Mouse (Mus musculus) hematopoietic stem cell, adult 5-6 weeks (primary cell): ENCODE data around the gene Hmgn5. TPM values are rescaled to one million over a fixed set of nuclear protein-coding genes. Genes with fewer than 3 reads are reported as not detected.

Experiments
- ATAC-seq, 2 experiments: fragments of 125-278 bp in 1 of 2; replicated peaks in 1 of 2; 2 replicates each; pipeline ENCODE4 v1.8.0; 2016 to 2017; ENCODE audit warnings: inconsistent platforms in 2 of 2, mild to moderate bottlenecking in 2 of 2, moderate number of reproducible peaks in 2 of 2, low read depth in 1 of 2, moderate TSS enrichment in 1 of 2; ENCODE audit not compliant: low FRiP score in 2 of 2, poor library complexity in 2 of 2, severe bottlenecking in 2 of 2, insufficient read depth in 1 of 2, low TSS enrichment in 1 of 2
- total RNA-seq: library from RNA; stranded (forward); fragments of 172-1452, 232-1000 nt; gene quantifications from 2 replicates; pipeline ENCODE4 v1.2.3, GENCODE M21; 2017

Hmgn5 gene
- total RNA-seq, result 27.6 and 66.5 TPM in 2 replicates

- ATAC-seq, result peak; percentile 95 to 96
Measured at GRCm38 (mm10) chrX:109013283-109013682, at the start of gene Hmgn5. TSS of gene Hmgn5 (minus strand) at chrX:109013404.

DNA sequence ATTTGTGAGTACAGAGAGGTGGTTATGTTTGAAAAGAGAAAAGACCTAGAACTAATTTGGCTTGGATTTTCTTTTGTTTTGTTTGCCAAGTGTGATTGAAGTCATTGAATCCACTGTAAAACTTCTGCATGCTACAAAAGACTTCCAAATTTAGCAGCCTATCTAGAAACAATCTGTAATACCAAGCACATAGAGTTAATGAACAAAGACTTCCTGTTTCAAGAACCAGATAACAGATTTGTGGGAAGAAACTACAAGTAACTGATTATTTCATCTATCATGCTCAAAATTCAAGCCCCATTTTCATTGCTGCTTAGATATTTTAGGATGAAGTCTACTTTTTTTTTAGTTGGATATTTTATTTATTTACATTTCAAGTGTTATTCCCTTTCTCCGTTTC lies 34.6 kb upstream of the Hmgn5 start:
- ATAC-seq, result no peak

DNA sequence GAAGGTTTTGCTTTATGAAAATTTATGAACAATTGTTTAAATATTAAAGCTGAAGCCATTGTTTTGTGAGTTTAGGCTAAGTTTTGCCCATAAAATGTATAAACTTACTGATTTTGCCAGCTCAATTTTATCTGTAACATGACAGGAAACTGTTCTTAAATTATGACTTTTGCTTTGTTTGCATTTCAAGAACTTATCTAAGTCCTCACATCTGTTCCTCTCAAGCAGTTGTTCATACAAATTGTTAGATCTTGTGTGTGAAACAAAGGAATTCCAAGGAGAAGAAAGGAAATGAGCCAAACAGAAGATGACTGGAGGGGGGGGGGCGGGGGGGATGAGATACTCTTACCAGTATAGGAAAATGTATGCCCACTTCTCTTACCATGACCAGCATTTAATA lies 13.0 kb upstream of the Hmgn5 start:
- no peak for ATAC-seq

- no peak for ATAC-seq
Measured at GRCm38 (mm10) chrX:109020858-109021257, 7.7 kb upstream of the Hmgn5 start.

DNA sequence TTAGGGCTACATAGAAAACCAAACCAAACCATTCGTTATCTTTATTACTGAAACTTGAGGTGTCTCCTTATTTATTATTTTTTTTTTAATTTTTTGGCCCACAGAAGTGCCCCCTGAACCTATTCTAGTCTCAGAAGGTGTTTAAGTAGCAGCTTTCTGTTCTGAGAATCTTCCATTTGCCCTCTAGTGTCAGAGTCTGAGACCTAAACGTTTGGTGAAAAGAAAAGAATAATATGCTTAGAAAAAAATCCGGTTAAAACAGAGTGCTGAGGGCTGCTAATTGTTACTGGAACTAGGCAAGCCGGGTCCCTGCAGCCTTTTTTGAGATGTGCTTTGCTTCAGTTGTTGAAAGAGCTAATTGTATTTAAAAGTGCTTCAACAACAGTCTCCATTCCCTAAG lies 962 bp upstream of the Hmgn5 start:
- no peak for ATAC-seq

DNA sequence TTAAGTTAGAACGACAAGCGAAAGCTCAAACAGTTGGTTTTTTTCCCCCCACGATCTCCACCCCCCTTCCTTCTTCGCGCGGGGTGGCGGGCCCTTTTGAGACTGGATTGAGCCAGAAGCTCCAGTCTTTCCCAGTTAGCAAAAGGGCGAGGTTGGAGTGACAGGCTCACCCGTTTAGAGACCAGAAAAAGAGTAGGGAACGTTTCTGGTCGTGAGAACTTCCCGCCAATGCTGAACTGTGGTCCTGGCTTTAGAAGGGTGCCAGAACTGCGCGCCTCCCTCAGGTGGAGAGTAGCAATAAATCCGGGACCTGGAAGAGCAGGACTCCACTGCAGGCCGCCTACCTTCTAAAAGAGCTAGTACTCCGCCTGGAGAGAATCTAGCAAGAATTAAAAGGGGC lies 482 bp upstream of the Hmgn5 start:
- ATAC-seq, result peak; percentile 46 to 64; a peak in 3 of 4 replicates

DNA sequence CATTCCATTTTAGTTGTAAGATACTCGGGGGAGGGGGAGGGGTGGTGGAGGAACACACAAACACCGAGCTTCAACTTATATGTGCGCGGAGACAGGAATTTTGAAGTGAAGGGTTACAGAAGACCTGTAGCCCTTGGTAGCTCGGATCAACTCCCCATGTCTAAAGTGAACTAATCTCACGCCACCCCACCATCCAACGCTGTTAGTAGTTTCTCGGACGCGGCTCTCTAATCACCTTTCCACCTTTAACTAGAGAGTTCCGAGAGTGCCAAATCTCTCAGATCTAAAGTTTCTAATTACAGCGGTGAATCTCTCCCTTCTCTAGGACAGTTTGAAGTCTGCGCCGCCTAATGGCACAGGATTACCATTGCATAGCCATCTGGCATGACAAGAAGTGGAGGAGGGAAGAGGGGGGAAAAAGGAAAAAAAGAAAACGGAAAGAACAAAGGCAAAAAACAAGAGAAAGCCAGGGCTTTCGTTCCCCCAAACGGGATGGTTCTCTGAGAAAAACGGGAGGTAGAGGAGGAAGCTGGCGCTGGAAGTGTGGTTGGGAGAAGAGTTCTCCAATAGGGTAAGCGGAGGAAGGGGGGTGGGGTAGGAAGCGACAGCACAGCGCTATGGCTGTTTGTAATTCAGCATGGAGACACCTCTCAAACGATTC lies 703 bp downstream of the Hmgn5 start:
- ATAC-seq, result peak; percentile 66 to 69

GRCm38 (mm10) chrX:109011611-109012185 lies 1.5 kb downstream of the Hmgn5 start:
- no peak for ATAC-seq

GRCm38 (mm10) chrX:109001277-109001676 lies 11.9 kb downstream of the Hmgn5 start:
- no peak for ATAC-seq

Other genes starting within 250 kb of the Hmgn5 start
- 7.3 and 9.6 TPM in 2 replicates for gene Brwd3, start 179.0 kb downstream of the Hmgn5 start, total RNA-seq
- 136 and 149 TPM in 2 replicates for gene Sh3bgrl, start 82.0 kb upstream of the Hmgn5 start, total RNA-seq
- 0.60 and 1.3 TPM in 2 replicates for gene Gm6377, start 183.4 kb upstream of the Hmgn5 start, total RNA-seq